Mouse (Mus musculus) gastrocnemius, adult 8-10 months (tissue): ENCODE results near the gene Renbp. TPM values are rescaled to one million over a fixed set of nuclear protein-coding genes. Genes with fewer than 3 reads are reported as not detected.

Experiments
- DNase-seq, 2 experiments: peaks; one replicate each; pipeline ENCODE4 v3.0.0; 2022; ENCODE audit warnings: low spot score in 2 of 2
- total RNA-seq, 4 experiments: library from RNA; stranded (reverse); gene quantifications; 2 replicates each; pipeline ENCODE4 v1.2.4; 2022

The Renbp gene
- 1 to 10 TPM in 3 of 4 experiments, under 1 TPM in 1; 0.87 to 2.3 (median 1.5) TPM for total RNA-seq

GRCm38 (mm10) chrX:73930402-73931062 is at the start of gene Renbp:
Gene Renbp, minus strand, starts transcription at chrX:73930850.
- DNase-seq = peak; percentile 21 to 50

- no peak for DNase-seq
Observed at GRCm38 (mm10) chrX:73977783-73978182, 47.1 kb upstream of the Renbp start.

GRCm38 (mm10) chrX:73976283-73976682 is 45.6 kb upstream of the Renbp start:
- DNase-seq = no peak

- DNase-seq = no peak
Observed at GRCm38 (mm10) chrX:73972774-73973173, 42.1 kb upstream of the Renbp start.

GRCm38 (mm10) chrX:73970781-73971180 is 40.1 kb upstream of the Renbp start:
- DNase-seq = no peak

GRCm38 (mm10) chrX:73969729-73970128 is 39.1 kb upstream of the Renbp start:
- no peak for DNase-seq

- DNase-seq = no peak
Observed at GRCm38 (mm10) chrX:73969167-73969566, 38.5 kb upstream of the Renbp start.

- peak; percentile 75 to 86 for DNase-seq
Observed at GRCm38 (mm10) chrX:73967177-73968075, 36.8 kb upstream of the Renbp start.

GRCm38 (mm10) chrX:73966248-73967176 is 35.9 kb upstream of the Renbp start, which contains the start of gene Hcfc1:
Gene Hcfc1, minus strand, starts transcription at chrX:73966357.
- DNase-seq = peak; percentile 83 to 87

- DNase-seq = peak in 1 of 2 experiments; percentile 23
Observed at GRCm38 (mm10) chrX:73965307-73965706, 34.7 kb upstream of the Renbp start.

GRCm38 (mm10) chrX:73964363-73964762 is 33.7 kb upstream of the Renbp start:
- DNase-seq = no peak

GRCm38 (mm10) chrX:73954988-73955387 is 24.3 kb upstream of the Renbp start:
- peak in 1 of 2 experiments; percentile 52 for DNase-seq

- DNase-seq = no peak
Observed at GRCm38 (mm10) chrX:73952603-73953002, 22.0 kb upstream of the Renbp start.

- DNase-seq = no peak
Observed at GRCm38 (mm10) chrX:73949341-73949740, 18.7 kb upstream of the Renbp start.

GRCm38 (mm10) chrX:73948647-73949046 is 18.0 kb upstream of the Renbp start:
- peak; percentile 28 to 36 for DNase-seq

- DNase-seq = no peak
Observed at GRCm38 (mm10) chrX:73946896-73947295, 16.2 kb upstream of the Renbp start.

- no peak for DNase-seq
Observed at GRCm38 (mm10) chrX:73942294-73942693, 11.6 kb upstream of the Renbp start.

GRCm38 (mm10) chrX:73941860-73942259 is 11.2 kb upstream of the Renbp start:
- DNase-seq = no peak

GRCm38 (mm10) chrX:73931871-73932270 is 1.2 kb upstream of the Renbp start:
- DNase-seq = no peak

- no peak for DNase-seq
Observed at GRCm38 (mm10) chrX:73922550-73922882, 8.1 kb downstream of the Renbp start.

GRCm38 (mm10) chrX:73921823-73922549 is 8.7 kb downstream of the Renbp start, which contains the start of the genes Arhgap4 and Naa10:
Gene Arhgap4, minus strand, starts transcription at chrX:73921870.
Gene Naa10, minus strand, starts transcription at chrX:73921944.
- DNase-seq = peak; percentile 71 to 81
